Mouse (Mus musculus) spleen, embryonic (tissue): ENCODE data around the gene Pgm2l1.

ENCODE experiments used
- CTCF ChIA-PET: fragments of 350-600 bp; sonication (Branson Sonifier 250); formaldehyde crosslinking; loops from one replicate; lab custom pipeline; 2022; lab: Charles Lee

Gene Pgm2l1

DNA sequence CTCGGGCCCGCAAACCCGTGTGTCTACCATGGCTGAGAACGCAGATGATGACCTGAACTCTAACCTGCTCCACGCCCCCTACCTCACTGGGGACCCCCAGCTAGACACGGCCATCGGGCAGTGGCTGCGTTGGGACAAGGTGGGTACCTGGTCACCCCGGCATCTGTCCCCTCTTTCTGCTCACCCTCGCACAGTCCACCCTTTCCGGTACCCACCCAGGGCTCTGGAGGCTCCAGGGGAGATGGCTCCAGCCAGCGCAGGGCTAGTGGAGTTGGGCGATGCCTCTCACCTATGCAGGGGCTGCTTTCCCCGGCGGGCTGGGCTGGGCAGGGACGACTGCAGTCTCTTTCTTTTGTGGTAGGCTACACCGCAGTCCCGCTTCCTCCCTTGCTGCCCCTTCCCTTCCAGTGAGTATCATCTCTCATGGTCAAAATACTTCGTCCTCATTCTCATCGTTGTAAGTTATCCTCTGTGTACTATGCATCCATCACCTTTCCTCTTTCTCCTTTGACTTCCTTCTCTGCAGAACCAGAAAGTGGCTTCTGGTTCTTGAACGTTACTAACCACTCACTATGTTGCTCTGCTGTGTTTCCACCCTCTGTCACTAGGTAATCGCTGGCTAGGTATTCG lies 817 bp downstream of the Pgm2l1 start:
- CTCF ChIA-PET, result interaction anchor here (0.5 kb wide), 1 partner anchor 532 kb away, joined by 4 read pairs; no protein-coding TSS in a partner anchor

DNA sequence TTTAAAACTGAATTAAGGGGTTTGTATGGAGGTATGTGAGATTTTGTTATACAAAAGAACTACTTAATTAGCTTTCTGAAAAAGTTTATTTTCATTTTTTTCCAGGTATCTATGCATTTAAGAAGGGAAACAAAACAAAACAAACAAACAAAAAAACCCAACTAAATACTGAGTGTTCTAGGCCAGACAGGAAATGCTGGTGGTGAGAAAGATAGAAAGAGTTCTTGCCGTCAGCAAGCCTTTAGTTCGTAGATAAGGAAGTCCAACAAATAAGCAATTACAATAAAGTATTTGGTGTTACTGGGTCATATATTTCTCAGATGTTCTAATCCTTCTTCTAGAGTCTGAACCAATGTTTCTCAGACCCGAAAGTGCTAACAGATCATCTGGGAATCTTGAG lies 1.8 kb downstream of the Pgm2l1 start:
- CTCF ChIA-PET, result no interaction called here

DNA sequence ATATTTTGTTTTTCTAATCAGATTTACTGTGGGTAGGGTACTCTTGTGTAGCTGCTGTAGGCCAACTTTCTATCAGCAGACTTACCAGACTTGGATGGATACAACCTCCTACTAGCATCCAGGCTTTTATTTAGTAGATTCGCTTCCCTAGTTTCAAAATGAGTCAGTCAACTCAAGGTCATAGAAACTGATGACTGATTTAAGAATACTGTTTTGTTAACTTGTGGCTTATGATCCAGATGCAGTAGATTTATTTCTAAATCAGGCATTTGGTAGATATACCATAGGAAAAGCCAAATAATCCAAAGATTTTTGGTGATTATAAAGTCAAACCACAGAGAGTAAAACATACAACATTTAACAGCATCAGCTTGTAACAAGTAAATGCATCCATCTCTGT lies 3.5 kb downstream of the Pgm2l1 start:
- CTCF ChIA-PET, result no interaction called here

DNA sequence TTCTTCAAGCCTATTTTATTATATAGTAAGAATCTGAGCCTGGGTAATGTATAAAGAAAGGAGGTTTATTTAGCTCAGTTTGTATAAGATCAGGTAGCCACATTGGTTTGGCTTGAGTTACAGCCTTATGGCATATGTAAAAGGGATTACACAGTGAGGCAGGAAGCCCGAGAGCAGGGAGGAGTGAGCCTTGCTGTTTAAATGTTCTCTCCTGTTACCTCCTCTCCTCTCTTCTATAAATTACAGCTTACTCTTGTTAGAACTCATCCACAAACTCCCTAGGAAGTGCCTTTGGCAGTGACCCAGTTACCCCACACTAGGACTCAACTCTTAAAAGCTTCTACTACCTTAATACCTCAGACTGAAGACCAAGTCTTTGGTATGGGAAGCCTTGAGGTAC lies 4.5 kb downstream of the Pgm2l1 start:
- CTCF ChIA-PET, result no interaction called here

DNA sequence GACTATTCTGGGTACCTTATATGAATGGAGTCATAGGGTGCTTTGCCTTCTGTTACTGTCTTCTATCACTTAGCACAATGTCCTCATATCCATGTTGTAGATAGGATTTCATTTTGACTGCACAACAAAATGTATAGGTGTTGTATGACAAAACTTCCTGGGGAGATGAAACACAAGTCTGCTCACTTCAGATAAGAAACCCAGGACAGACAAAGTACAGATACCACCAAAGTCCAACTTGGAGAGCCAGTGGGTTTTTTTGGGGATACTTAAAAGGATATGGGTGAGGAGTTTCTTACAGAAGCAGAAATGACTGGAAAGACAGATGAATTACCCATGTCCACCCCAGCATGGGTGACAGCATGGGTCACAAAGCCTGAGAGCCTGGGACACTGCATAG lies 6.5 kb downstream of the Pgm2l1 start:
- CTCF ChIA-PET, result no interaction called here

DNA sequence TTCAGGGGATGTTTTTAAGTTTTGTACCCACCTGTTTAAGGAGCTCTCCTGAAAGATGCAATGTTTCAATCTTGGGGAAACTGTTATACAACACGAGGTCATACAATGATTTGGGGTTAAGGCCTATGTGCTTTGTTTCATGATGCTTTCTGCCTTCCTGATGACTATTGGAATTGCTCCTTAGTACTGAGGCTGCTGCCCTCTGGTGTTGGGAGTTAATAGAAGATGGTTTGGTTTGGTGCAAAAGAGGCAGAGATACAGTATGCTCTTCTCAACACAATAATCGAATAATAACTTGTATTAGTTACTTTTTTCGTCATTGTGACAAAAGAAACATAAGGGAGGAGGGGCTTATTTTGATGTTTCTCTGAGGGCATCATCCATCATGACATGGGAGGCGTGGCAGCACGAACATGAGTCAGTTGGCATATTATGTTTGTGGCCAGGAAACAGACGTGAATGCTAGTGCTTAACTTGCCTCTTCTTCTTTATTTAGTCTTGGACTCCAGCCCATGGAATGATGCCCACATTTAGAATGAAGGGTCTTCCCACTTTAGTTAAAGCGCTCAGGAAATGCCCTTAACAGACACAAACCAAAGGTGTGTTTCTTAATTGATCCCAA lies 7.2 kb downstream of the Pgm2l1 start:
- CTCF ChIA-PET, result interaction anchor here (0.6 kb wide), 1 partner anchor 468 kb away, joined by 7 read pairs; no protein-coding TSS in a partner anchor

DNA sequence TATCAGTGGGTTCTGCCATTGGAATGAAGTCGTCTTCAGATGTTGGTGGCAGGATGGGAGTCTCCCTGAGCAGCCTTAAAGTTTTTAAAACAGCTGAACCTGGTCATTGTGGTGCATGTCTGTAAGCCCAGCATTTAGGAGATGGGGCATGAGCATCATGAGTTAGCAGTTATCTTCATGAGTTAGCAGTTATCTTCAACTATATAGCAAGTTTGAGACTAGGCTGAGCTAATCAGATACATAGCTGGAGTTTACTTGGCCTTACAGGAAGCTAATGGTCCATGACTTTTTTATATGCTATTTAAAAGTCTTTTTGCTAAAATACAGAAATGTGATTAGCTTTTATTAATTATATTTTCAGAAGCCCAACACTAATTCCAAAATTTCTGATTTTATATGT lies 11.1 kb downstream of the Pgm2l1 start:
- CTCF ChIA-PET, result no interaction called here

DNA sequence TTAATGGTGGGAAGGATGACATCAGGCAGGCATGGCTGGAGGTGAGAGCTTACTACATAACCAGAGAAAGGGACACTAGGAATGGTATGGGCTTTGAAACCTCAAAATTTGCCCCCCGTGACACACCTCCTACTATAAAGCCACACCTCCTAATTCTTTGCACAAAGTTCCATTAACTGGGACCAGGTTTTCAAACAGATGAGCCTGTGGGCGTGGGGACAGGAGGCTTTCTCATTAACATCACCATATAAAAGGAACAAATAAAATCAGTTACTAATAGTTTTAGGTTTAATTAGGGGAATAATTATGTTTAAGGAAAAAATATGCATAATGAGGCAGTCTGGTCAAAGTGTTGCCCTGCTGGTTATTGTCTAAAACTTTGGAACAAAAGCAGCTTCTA lies 13.4 kb downstream of the Pgm2l1 start:
- CTCF ChIA-PET, result no interaction called here

DNA sequence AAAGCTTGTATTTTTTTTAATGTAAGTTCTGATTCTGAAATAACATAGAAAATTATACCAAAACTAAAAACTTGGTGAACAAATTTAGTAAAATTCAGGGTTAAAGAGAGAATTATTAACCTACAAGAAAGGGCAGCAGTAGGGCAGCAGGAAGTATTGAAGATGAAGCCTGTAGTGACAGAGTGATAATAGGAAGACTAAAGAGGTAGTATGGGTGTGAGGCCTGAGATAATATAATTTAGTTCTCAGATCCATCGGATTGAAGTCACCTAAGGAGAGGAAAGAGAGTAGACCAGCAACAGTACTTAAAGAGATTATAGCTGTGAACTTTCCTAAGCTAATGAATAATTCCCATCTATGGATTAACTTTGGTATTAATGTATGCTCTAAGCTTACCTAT lies 15.8 kb downstream of the Pgm2l1 start:
- CTCF ChIA-PET, result interaction anchor here (0.6 kb wide), 1 partner anchor 17 kb away, joined by 3 read pairs; no protein-coding TSS in a partner anchor

DNA sequence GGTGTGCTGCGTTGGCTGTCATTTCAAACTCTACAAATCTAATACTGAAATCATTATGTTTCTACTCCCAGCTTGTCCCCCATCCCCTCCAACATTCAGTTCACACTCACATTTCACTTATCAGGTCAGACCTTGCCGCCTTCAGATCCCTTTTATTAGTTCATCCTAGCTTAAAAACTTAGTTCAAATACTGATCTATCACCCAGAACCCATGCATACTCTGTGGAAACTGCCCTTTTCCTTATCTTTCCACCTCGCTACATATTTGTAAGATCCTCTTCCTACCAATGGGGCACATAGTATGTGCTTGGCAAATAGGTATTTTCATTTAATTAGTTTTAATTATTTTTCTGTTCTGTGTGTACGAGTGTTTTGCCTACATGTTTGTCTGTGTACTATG lies 17.0 kb downstream of the Pgm2l1 start:
- CTCF ChIA-PET, result no interaction called here

DNA sequence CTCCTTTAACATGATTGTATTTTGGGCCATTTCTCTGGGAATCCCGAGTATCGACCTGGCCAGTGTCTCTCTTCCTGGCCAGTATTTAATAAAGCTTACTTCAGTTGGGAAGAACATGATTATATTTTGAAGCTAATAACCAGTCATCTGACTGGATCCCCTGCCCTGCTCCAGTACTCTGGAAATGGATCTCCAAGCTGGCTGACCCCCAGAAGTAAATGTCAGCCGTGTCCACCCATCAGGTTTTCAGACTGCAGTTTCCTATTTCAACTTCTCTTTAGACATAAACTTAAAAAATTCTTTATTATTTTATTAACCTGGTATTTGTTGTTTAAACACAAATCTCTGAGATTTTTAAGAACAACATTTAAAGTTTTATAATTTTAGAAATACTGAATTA lies 18.0 kb downstream of the Pgm2l1 start:
- CTCF ChIA-PET, result no interaction called here

DNA sequence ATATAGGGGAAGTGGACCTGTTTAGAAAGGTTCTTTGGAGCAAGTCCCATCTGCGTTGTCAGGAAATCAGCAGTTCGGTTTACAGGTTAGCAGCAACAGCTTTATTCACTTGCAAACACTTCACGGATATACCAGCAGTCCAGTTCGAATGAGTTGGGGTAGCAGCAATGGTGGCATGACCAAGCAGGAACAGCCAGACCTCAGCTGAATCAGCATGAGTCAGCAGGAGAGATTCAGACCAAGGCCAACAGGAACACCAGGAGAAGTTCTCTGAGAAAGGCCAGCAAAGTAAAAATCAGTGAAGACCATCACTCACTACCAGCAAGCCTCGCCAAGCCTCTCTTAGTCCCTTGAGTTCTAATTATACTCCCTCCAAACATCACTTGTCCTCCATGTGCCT lies 23.5 kb downstream of the Pgm2l1 start:
- CTCF ChIA-PET, result no interaction called here

DNA sequence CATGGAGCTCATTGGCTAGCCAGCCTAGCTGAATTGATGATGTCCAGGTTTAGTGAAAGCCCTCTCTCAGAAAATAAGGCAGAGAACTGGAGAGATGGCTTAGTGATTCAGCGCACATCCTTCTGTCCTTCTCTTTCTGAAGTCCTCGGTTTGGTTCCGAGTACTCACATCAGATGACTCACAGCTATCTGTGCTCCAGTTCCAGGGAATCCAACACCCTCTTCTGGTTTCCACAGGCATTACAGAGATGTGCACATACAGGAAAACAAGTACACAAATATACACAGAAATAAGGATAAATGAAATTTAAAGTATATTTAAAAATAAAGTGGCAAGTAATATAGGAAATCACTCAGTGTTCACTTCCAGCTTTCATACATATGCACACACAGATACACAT lies 35.2 kb downstream of the Pgm2l1 start:
- CTCF ChIA-PET, result no interaction called here

DNA sequence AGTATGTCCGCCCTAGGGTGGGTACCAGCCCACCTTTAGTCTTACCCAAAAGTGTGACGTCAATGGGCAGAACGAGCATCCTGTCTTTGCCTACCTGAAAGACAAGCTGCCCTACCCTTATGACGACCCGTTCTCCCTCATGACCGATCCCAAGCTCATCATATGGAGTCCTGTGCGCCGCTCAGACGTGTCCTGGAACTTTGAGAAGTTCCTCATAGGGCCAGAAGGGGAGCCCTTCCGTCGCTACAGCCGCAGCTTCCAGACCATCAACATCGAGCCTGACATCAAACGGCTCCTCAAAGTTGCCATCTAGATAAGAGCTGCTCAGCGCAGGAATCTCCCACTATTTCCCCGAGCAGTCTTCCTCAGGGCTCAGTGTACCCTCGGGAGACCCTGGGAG lies 37.7 kb downstream of the Pgm2l1 start:
- CTCF ChIA-PET, result interaction anchor here (0.6 kb wide), 1 partner anchor 12 kb away, joined by 4 read pairs; no protein-coding TSS in a partner anchor

DNA sequence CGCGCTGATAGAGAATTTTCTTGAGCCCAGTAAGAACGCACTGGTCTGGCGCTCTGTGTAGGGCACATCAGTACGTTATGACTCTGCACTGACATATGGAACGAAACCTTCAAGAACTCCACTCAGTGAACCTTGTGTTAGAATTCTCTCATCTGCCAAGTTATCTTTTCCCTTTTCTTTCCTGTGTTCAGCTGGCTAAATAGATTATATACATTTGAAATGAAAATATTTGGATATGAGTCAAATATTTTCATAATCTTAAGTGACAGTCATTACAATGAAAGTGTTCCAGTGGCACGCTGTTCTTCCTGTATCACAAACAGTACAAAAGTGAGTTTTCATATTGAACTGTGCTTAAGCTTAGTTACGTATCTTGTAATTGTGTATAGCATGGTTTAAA lies 45.2 kb downstream of the Pgm2l1 start:
- CTCF ChIA-PET, result no interaction called here

DNA sequence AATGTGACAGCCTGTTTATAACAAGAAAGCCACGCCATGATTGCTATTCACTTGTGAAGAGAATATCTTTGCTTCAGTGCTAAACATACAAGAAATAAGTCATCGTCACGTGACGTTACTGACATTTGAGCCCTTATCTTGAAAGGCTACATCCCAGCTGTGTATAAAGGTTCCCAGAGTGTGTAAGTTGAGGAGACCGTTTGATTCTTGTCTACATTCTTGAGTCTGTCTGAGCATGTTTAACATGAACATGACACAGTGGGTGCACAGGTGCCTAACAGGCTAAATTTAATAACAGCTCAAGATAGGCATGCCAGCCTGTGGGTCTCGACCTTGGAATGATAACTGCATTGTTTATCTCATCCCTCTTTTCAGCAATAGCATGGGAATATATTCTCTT lies 47.3 kb downstream of the Pgm2l1 start:
- CTCF ChIA-PET, result no interaction called here

DNA sequence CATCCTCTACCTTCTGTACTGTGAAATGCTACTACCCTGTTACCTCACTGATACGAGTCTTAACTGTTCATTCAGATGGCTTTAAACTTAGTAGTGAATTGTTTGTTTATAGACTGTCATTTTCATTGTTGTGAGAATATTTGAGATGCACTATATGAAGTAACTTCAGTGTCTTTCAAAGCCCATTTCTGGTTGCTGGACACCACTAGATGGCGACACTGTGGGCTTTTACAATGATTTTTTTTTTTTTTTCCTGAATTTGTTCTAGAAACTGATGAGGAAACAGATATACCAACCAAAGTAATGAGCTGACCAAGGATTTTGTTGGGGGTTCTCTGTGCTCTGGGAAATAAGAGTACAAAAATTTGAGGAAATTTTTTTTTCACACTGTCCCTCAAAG lies 49.2 kb downstream of the Pgm2l1 start:
- CTCF ChIA-PET, result interaction anchor here (0.7 to 1.0 kb wide), 4 partner anchors 11 to 247 kb away, joined by 4 to 6 read pairs (median 6); no protein-coding TSS in a partner anchor

DNA sequence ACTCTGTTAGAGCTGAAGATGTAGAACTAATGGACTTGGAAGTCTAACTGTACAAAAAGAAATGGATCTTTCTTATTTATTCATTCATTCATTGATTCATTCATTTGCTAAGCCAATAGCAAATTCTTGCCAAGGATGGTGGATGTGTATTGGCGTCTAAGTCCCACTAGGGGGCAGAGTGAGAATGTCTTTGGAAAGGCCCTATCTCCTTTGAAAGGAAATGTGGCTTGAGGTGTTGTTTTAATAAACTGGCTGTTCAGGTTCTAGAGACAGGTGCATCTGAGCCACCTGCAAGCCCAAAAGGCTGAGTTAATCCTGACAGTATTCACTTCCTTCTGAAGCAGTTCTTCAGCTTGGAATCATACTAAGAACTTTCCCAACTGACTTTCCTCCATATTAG lies 52.6 kb downstream of the Pgm2l1 start:
- CTCF ChIA-PET, result interaction anchor here (0.7 kb wide), 1 partner anchor 47 kb away, joined by 6 read pairs; no protein-coding TSS in a partner anchor

DNA sequence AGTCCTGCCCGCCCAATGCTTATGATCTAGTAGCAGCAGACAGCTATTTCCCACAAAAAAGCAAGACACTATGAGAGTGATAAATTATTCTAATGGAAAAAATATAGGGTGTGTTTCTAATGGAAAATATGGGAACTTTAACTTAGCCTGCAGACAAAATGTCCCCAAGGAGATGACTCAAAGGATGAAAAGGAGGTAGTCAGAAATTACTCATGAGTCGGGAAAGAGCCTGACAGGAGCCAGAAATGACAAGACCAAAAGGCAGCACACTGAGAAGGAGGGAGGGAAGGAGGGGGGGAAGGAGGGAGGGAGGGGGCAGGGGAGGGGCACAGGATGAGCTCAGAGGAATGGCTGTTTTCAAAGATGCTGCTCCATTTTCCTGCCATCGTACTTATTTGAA lies 54.4 kb downstream of the Pgm2l1 start:
- CTCF ChIA-PET, result interaction anchor here (0.7 kb wide), 1 partner anchor 110 kb away, joined by 3 read pairs; no protein-coding TSS in a partner anchor

DNA sequence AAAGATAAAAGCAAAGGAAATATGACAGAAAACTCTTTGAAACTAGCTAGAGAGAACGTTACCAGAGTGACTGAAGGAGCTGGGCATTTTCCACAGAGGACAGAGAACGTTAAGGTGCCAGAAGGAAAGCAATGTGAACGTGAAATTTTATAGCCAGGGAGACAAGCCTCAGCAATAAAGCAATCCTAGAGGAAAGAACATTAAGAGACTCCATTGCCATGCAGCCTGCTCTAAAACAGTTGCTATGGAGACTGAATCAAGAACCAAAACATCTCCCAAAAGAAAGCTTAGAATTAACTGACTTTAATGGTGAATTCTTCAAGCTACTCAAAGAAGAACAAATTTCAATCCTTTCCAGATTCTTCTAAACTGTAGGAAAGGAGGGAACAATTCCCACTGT lies 56.1 kb downstream of the Pgm2l1 start:
- CTCF ChIA-PET, result no interaction called here

DNA sequence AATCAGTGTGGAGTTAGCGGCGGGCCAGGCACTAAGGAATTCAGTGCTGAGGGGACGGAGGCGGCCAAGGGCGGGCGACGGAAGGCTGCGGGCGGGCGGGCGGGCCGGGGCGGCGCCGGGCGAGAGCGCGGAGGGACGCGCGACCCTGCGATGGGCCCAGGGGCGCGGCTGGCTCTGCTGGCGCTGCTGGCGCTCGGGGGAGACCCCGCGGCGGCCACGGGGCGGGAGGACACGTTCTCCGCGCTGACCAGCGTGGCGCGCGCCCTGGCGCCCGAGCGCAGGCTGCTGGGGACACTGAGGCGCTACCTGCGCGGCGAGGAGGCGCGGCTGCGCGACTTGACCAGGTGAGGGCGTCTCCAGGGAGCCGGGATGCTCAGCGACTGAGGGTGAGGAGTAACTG lies 58.2 kb downstream of the Pgm2l1 start, which contains the start of gene P4ha3:
P4ha3 (plus strand) TSS at position 138 of the 400 bp plus-strand sequence.
- CTCF ChIA-PET, result no interaction called here

DNA sequence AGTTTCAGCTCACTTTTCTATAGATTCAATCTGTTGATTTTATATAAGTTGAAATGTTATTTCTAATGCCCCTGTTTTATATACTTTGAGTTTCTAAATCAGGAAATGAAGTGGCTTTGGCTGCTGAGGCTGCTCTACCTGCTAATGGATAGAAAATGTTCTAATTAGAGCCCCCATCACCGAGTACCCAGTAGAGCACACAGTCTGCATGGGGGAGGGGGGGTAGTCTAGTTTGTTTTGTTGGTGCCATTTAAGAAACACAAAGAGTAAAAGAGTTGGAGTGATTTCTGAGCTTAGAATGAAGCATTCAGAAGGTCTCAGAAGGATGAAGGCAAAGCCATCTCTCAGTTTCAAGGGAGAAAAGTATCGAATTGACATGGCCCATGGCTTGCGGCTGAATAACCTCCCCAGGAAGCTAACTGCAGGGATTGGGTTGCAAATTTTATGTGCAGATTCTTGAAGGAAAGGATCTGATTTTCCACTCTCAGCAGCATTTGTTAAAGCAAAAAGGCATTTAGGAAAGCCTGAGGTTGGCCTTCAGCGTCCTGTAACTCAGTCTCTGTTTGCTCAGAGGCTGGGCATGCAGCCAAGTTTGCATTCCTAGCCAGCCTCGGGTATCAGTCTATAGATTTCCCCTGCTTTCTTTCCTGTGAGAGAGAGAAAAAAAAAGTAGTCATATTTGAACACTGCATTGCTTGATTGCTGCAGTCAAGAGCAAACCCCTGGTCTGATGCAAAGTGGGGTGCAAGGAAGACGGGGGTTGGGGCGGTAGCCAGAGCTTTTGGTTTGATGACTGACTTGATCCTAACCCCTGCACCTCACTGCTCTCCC lies 60.8 kb downstream of the Pgm2l1 start:
- CTCF ChIA-PET, result no interaction called here
